Mouse (Mus musculus): Measurements from ENCODE around the gene Abcd2.
A peak's percentile ranks its signal among the peaks of the same experiment; 100 is the strongest.

Abcd2 gene

DNA sequence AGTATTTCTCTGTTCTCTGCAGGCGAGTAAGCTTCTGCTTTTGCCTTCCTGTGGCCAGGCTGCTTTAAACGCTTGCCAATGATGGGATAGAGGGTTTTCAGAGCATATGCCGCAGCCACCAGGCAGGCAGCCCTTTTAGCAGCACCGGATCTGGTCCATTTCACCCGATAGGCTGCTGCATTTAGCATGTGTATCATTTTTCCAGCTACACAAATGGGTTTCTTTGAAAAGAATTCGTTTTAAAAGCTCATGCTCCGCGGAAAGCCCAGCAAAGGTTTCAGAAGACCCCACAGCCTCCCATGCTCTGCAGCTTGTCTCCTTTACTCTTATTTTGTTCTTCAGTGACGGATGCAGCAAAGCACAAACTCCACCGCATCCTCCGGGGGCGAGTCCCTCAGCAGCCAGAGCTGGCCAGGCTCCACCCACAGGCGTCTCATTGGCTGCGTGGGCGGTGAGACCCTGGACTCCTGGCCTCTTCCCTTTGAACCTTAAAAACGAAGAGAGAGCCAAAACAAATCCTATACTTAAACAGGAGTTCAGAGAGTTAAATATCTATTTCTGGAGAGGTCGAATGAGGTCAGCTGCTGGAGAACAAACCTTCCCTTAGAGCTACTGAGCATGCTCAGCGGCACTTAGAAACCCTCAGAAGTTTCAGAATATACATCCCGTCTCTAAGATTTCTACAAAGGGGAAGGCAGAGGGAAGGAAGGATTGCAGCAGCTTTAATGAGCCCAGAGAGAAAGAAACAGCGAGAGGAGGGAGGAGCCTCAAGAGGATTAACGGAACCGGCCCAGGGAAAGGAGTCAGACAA is at the start of gene Abcd2:
TSS of gene Abcd2 (minus strand) at position 388 of the 811 bp plus-strand sequence.
- peak; percentile 76 for DNase-seq

DNA sequence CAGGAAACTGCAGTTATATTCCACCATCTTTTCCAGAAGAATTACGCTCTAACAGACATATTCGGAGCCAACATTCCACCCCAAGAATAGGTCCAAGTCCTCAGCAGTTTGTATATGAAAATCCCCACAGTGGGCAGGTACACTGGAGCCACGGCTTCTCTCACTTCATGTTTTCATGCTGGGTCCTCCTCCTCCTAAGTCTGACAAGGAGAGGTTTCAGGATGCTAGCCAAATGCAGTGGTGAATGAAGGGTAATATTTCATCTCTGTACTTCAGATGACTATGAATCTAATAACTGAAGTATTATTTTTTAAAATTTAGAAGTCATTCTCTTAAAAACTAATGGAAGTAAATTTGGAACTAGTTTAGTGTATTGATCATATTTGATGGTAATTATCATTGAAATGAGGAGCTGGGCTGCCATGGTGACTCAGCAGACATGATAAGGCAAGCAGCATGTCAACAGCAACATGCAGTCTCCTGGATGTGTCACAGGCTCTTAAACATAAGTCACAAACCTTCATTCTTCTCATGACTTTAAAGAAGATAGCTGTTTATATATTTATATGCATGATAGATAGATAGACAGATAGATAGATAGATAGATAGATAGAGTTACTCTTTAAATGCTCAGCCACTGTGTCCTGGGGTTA is 49.2 kb upstream of the Abcd2 start:
- DNase-seq = peak; percentile 24

- no peak for DNase-seq
Measured at GRCm38 (mm10) chr15:91237294-91237693, 45.7 kb upstream of the Abcd2 start.

GRCm38 (mm10) chr15:91206518-91206917 is 14.9 kb upstream of the Abcd2 start:
- DNase-seq = no peak

GRCm38 (mm10) chr15:91203521-91203920 is 11.9 kb upstream of the Abcd2 start:
- no peak for DNase-seq

DNA sequence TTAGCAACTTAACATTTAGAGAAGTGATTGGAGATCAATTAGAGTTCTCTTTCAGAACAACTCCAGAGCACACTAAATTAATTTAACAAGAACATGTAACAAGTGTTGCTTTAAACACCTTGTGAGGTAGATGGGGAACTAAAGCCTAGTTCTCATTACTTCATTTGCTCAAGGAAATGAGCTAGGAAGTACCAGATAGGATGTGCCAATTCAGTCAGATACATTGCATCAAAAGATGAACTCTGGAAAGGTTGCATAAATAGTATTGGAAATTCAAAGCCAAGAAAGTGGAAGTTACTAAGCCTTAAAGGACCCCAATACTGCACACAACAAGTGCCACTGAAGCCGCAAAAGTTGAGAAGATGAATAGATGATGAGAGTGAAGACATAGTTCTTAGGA is 10.9 kb upstream of the Abcd2 start:
- DNase-seq = no peak

GRCm38 (mm10) chr15:91200833-91201232 is 9.2 kb upstream of the Abcd2 start:
- DNase-seq = no peak

GRCm38 (mm10) chr15:91199256-91199905 is 7.8 kb upstream of the Abcd2 start, which contains the start of gene CN725425:
TSS of gene CN725425 (plus strand) at chr15:91199494.
- no peak for DNase-seq

- no peak for DNase-seq
Measured at GRCm38 (mm10) chr15:91192223-91192598, 612 bp upstream of the Abcd2 start.

- no peak for DNase-seq
Measured at GRCm38 (mm10) chr15:91190519-91191207, 936 bp downstream of the Abcd2 start.

DNA sequence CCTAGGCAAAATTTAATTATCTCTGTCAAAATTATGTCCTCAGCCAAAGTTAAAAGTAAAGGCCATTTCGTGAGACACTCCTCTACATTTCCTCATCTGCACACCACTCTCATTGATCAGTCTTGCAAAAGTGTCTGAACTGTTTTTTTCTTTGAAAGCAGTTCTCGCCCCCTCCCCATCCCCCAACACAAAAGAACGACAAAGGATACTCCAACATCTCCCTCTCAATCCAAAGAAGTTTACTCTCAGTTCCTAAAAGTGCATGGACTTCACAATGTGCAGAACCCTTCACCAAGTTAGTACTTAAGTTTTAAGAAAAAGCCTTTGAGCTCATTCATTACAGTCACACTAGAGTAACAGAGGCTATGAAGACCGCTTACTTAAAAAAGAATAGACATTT is 1.6 kb downstream of the Abcd2 start:
- no peak for DNase-seq

GRCm38 (mm10) chr15:91186358-91186757 is 5.2 kb downstream of the Abcd2 start:
- DNase-seq = no peak

DNA sequence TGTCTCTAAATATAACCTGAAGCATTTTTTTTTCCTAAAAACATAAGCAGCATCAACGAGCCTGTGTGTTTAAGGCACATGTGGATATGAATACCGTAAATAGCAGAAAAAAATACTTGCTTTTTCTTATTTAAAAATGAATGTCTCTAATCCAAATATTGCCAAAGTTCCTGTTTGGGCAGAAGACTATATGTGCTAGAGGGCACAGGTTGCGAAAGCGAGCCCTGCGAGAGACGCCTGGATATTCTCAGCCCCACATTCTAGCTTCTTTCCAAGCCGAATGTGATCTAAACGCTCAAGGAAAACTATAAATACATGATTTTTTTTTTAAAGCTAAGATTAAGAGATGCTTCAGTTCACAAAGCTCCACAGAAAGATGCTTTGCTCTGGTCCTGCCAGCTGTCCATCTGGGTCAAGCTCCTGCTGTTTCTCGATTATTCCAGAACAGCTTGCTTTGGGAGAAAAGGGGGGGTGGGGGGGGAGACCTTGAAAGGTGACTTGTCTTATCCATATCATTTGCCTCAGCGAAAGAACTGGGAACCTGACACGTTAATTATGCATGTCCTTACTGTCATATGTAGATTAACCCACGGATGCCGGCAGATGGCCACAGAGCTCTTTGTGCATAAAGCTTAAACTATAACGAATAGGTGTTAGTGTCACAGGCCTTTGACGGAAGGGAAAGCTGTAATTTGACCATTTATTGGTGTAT is 11.5 kb downstream of the Abcd2 start:
- no peak for DNase-seq

DNA sequence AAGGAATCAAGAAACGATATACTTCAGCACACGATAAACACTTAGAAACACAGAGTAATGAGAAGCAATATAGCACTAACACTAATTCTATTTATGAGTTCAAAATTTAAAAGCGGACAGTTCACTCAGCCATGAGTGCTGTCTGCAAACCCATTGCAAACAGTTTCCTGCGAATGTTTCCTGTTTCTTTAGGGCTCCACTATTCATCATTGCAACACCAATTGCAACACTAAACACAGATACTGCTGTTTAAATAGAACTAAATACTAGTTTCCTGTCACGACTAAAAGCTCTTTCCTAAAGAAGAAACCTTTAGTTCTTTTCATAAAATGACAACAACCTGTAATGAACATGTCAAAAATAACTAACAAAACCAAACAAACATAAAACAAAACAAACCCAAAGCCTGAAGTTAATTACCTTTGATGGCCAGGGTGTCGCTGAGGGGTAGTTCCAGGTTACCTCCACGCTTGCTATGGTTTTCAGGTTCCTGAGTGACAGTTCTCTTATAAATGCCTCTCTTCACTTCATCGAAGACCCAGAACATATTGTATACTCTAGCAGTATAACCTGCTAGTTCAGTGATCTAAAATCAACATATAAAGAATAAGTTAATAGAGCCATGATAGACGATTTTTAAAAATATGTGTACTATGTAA is 12.8 kb downstream of the Abcd2 start:
- DNase-seq = no peak

DNA sequence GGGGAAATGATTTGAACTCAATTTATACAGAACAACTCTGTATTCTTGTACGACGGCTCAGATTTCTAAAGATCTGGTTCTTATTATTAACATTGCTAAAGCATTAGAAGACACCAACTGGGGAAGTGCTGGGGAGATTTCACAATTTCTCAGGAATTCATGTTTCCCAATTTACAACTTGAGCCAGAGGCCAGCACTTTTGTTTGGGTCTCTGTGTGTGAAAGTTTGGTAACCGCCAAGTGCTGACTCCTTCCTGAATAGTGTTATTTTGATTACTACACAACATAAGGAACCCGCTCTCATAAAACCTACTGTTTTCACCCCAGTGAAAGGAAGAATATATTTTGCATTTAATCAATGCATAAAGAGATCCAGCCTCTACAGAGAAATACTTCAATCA is 19.4 kb downstream of the Abcd2 start:
- no peak for DNase-seq

- DNase-seq = no peak
Measured at GRCm38 (mm10) chr15:91171332-91171731, 20.3 kb downstream of the Abcd2 start.

- DNase-seq = no peak
Measured at GRCm38 (mm10) chr15:91170602-91171328, 20.8 kb downstream of the Abcd2 start.

DNA sequence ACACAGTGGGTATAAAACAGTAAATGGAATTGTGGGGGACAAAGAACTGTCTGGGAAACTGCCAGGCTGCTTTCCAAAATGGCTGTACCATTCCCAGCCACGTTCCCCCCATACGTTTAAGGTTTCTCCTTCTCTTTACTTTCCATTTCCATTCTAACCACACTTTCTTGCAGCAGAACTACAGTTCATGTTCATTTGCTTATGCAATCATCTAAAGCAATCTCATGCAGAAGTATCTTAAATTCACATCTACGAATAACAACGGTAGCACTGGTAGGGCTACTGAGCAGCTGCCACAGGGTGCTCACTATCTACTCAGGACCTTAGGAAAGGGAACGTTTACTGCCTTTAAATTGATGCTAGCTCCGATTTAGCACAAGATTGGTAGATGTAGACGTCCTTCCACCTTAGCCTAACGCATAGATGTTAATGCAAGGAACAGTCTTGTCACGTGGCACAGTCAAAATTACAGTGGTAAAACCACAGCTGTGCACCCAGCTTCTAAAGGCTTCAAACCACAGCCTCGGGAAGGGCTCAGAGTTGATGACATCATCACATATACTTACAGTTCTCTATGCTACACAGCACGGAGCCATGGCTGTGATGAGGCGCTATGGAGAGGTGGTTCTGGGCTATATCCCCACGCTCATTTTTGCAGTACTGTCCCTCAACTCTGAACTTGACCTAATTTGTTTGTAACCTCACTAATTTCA is 23.6 kb downstream of the Abcd2 start:
- no peak for DNase-seq

DNA sequence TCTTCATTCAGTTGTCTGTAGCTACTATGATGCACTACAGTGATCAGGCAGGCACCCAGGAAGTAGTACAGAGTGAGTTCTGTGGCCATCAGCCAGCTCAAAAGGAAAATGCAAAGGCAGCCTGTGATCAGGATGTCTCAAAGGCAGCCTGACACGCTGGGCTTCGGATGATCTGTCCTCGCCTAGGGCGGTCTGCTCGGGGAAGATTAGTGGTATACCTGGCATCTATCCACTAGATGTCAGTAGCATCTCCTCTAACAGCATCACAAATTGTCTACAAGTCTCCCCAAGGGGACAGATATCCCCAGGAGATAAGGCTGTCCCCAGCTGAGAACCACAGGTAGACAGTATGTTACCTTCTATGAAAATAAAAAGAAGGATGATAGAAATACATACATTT is 26.6 kb downstream of the Abcd2 start:
- DNase-seq = peak; percentile 14

- no peak for DNase-seq
Measured at GRCm38 (mm10) chr15:91163454-91163853, 28.1 kb downstream of the Abcd2 start.

DNA sequence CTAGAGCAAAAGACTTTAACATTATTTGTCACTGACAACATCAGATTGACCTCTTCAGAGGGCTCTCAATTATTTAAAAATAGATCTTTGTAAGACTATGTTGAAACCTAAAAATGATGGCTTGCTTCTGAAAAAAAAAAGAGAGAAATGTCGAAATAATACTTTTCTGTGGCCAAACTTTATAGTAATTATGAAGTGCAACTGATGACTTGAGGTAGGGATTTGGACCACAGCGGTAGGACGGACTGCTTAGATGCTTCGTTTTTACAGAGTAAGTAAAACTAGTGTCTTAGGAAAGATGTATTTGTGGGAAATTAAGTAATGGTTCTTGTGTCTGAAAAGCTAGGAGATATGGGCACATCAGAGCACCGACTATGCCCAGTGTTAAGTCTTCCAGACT is 30.4 kb downstream of the Abcd2 start:
- DNase-seq = no peak

Data from liver (tissue).